15 mouse cellular contexts compared by ENCODE assay signal in genomic region chr16:38493890-38494289, GRCm38 (mm10). TPM values are rescaled to one million over a fixed set of nuclear protein-coding genes. Genes with fewer than 3 reads are reported as not detected.
DNase-seq lines count a peak whose midpoint lies in the region; ATAC-seq and TF ChIP-seq lines count a peak whose summit lies in the region.
"Had no signal": no experiment of that assay in that cellular context is flagged by ENCODE, and none has a peak within 500 bp of the region (broad histone marks: within the 10 kb centered on the region; RNA-seq: fewer than 3 reads in every experiment).

No protein-coding gene starts in this region.

- peak; percentile 56 for TF ChIP-seq CTCF in layer of hippocampus, adult 2 months (conservative IDR thresholded peaks at IDR 0.05)
- peak; percentile 52 for TF ChIP-seq CTCF in midbrain, postnatal 0 days (IDR thresholded peaks at IDR 0.05)

- no peaks in the 10 kb centered on the region for H3K4me1 ChIP-seq in heart, embryonic 10.5 days
- no peaks in the 10 kb centered on the region for H3K4me1 ChIP-seq in midbrain, postnatal 0 days (ENCODE audit: insufficient read depth, low read length)
- H3K4me1 ChIP-seq in midbrain, embryonic 11.5 days (ENCODE audit: control insufficient read depth, insufficient read depth, low read length): no peaks in the 10 kb centered on the region
- H3K4me1 ChIP-seq: hindbrain, embryonic 10.5 days; limb, embryonic 15.5 days; midbrain, embryonic 12.5 days had no signal

- H3K27me3 ChIP-seq in heart, embryonic 10.5 days (ENCODE audit: insufficient read depth, poor library complexity, severe bottlenecking): no peaks in the 10 kb centered on the region
- H3K27me3 ChIP-seq in midbrain, postnatal 0 days (ENCODE audit: insufficient read depth, low read length): no peaks in the 10 kb centered on the region
- no peaks in the 10 kb centered on the region for H3K27me3 ChIP-seq in midbrain, embryonic 11.5 days (ENCODE audit: control insufficient read depth, insufficient read depth, low read length)
- H3K27me3 ChIP-seq: limb, embryonic 15.5 days; midbrain, embryonic 12.5 days had no signal

- no peak for ATAC-seq in midbrain, postnatal 0 days (ENCODE audit: low FRiP score)
- no peak for ATAC-seq in midbrain, embryonic 11.5 days (ENCODE audit: low FRiP score)

- H3K27ac ChIP-seq in heart, embryonic 10.5 days: no peak overlapping the region
- H3K27ac ChIP-seq in layer of hippocampus, adult 2 months: no peak overlapping the region
- no peak overlapping the region for H3K27ac ChIP-seq in midbrain, postnatal 0 days (ENCODE audit: low read depth, low read length)
- no peak overlapping the region for H3K27ac ChIP-seq in midbrain, embryonic 11.5 days (ENCODE audit: low read depth, low read length)
- H3K27ac ChIP-seq: hindbrain, embryonic 10.5 days; limb, embryonic 15.5 days; midbrain, embryonic 12.5 days had no signal

- peak; percentile 19 for DNase-seq in heart, adult 8-10 months (ENCODE audit: low spot score)
- DNase-seq in heart, embryonic 10.5 days (ENCODE audit: low spot score): no peak
- DNase-seq in layer of hippocampus, adult 2 months (ENCODE audit: low spot score in 2 of 2): no peak
- no peak for DNase-seq in layer of hippocampus, adult 9-11 months
- peak; percentile 39 for DNase-seq in midbrain, postnatal 0 days (ENCODE audit: low spot score)
- no peak for DNase-seq in midbrain, embryonic 11.5 days (ENCODE audit: low spot score, missing footprints)
- peak; percentile 35 for DNase-seq in telencephalon, adult 2 months (ENCODE audit: low read depth, low spot score)
- no peak for DNase-seq in urinary bladder, postnatal 36 days (ENCODE audit: low spot score in 2 of 2)
- DNase-seq: adrenal gland, postnatal 36 days; cerebellum, postnatal 25 days; thymus, postnatal 36 days had no signal

- H3K4me3 ChIP-seq in heart, embryonic 10.5 days: no peak overlapping the region
- no peak overlapping the region for H3K4me3 ChIP-seq in layer of hippocampus, adult 2 months
- H3K4me3 ChIP-seq in midbrain, postnatal 0 days (ENCODE audit: low read depth, low read length): no peak overlapping the region
- H3K4me3 ChIP-seq in midbrain, embryonic 11.5 days (ENCODE audit: low read depth, low read length): no peak overlapping the region
- H3K4me3 ChIP-seq: hindbrain, embryonic 10.5 days; limb, embryonic 15.5 days; midbrain, embryonic 12.5 days had no signal

- H3K9me3 ChIP-seq in heart, embryonic 10.5 days: no peaks in the 10 kb centered on the region
- no peaks in the 10 kb centered on the region for H3K9me3 ChIP-seq in midbrain, postnatal 0 days (ENCODE audit: low read length)
- H3K9me3 ChIP-seq in midbrain, embryonic 11.5 days (ENCODE audit: control insufficient read depth, low read length): no peaks in the 10 kb centered on the region
- H3K9me3 ChIP-seq: hindbrain, embryonic 10.5 days; limb, embryonic 15.5 days; midbrain, embryonic 12.5 days had no signal

- no peak overlapping the region for H3K4me2 ChIP-seq in midbrain, postnatal 0 days (ENCODE audit: low read depth, low read length, poor library complexity, severe bottlenecking)
- no peak overlapping the region for H3K4me2 ChIP-seq in midbrain, embryonic 11.5 days
- H3K4me2 ChIP-seq: heart, embryonic 11.5 days; limb, embryonic 15.5 days; midbrain, embryonic 12.5 days had no signal

- H3K9ac ChIP-seq in midbrain, postnatal 0 days (replicated peaks; ENCODE audit: low read length, poor library complexity, severe bottlenecking): no peak overlapping the region
- no peak overlapping the region for H3K9ac ChIP-seq in midbrain, embryonic 11.5 days (ENCODE audit: low read length)
- H3K9ac ChIP-seq: limb, embryonic 15.5 days; midbrain, embryonic 12.5 days had no signal

- peaks cover 26% of the 10 kb centered on the region for H3K36me3 ChIP-seq in heart, embryonic 10.5 days
- peaks cover 16% of the 10 kb centered on the region; the same call in 1 of the 2 replicates for H3K36me3 ChIP-seq in midbrain, postnatal 0 days (ENCODE audit: insufficient read depth, low read length)
- peaks cover 10% of the 10 kb centered on the region; the same call in 1 of the 2 replicates for H3K36me3 ChIP-seq in midbrain, embryonic 11.5 days (ENCODE audit: control insufficient read depth, insufficient read depth, low read length)

- 83% methylated on average over 10 of the region's 10 CpGs for WGBS in heart, embryonic 10.5 days
- WGBS in midbrain, postnatal 0 days: 92% methylated on average over 10 of the region's 10 CpGs
- 89% methylated on average over 10 of the region's 10 CpGs for WGBS in midbrain, embryonic 11.5 days

RNA-seq across cellular contexts. Expression of gene Timmdc1, which starts 28.6 kb away (rescaled TPM):
- total RNA-seq in heart, adult 8-10 months (2022): 10 to 100 TPM; 63.6 to 71.6 (median 66.7) TPM
- polyA plus RNA-seq in heart, embryonic 10.5 days (2016; fragmentation: Nextera tagmentation; extraction: Ambion mirVana): 25.1 and 39.3 TPM in 2 replicates
- 10 to 100 TPM; 28.4 to 30.9 TPM for total RNA-seq in layer of hippocampus, adult 2 months (2021)
- total RNA-seq in midbrain, postnatal 0 days (2014; rRNA removed): 29.4 and 33.1 TPM in 2 replicates
- polyA plus RNA-seq in midbrain, postnatal 0 days (2015; fragmentation: Nextera tagmentation; extraction: Ambion mirVana): 25.8 and 26.3 TPM in 2 replicates
- polyA plus RNA-seq in midbrain, embryonic 11.5 days (2014; fragmentation: Nextera tagmentation; extraction: Ambion mirVana): 27.6 and 29.2 TPM in 2 replicates

RNA-seq across cellular contexts. Expression of gene Cd80, which starts 38.5 kb away (rescaled TPM):
- total RNA-seq in heart, adult 8-10 months (2022): 1 to 10 TPM in 1 of 4 experiments, under 1 TPM in 3; 0.54 to 1.3 (median 0.77) TPM
- 0.41 and 0.45 TPM in 2 replicates for polyA plus RNA-seq in heart, embryonic 10.5 days (2016; fragmentation: Nextera tagmentation; extraction: Ambion mirVana)
- total RNA-seq in layer of hippocampus, adult 2 months (2021): under 1 TPM; 0.15 to 0.69 TPM
- 0.33 TPM in 1 of 2 replicates, not detected in the other for total RNA-seq in midbrain, postnatal 0 days (2014; rRNA removed)
- 0.33 and 0.39 TPM in 2 replicates for polyA plus RNA-seq in midbrain, postnatal 0 days (2015; fragmentation: Nextera tagmentation; extraction: Ambion mirVana)
- polyA plus RNA-seq in midbrain, embryonic 11.5 days (2014; fragmentation: Nextera tagmentation; extraction: Ambion mirVana): 0.42 and 0.65 TPM in 2 replicates

RNA-seq across cellular contexts. Expression of gene Adprh, which starts 41.4 kb away (rescaled TPM):
- 10 to 100 TPM; 23.8 to 24.8 (median 24.0) TPM for total RNA-seq in heart, adult 8-10 months (2022)
- polyA plus RNA-seq in heart, embryonic 10.5 days (2016; fragmentation: Nextera tagmentation; extraction: Ambion mirVana): 127 TPM in 2 replicates
- 10 to 100 TPM; 55.4 to 55.5 TPM for total RNA-seq in layer of hippocampus, adult 2 months (2021)
- total RNA-seq in midbrain, postnatal 0 days (2014; rRNA removed): 50.4 and 54.8 TPM in 2 replicates
- polyA plus RNA-seq in midbrain, postnatal 0 days (2015; fragmentation: Nextera tagmentation; extraction: Ambion mirVana): 147 and 148 TPM in 2 replicates
- polyA plus RNA-seq in midbrain, embryonic 11.5 days (2014; fragmentation: Nextera tagmentation; extraction: Ambion mirVana): 122 and 134 TPM in 2 replicates

RNA-seq across cellular contexts. Expression of gene Poglut1, which starts 56.2 kb away (rescaled TPM):
- total RNA-seq in heart, adult 8-10 months (2022): 10 to 100 TPM; 10.7 to 12.3 (median 11.2) TPM
- 40.2 and 50.6 TPM in 2 replicates for polyA plus RNA-seq in heart, embryonic 10.5 days (2016; fragmentation: Nextera tagmentation; extraction: Ambion mirVana)
- total RNA-seq in layer of hippocampus, adult 2 months (2021): 10 to 100 TPM; 49.3 to 52.3 TPM
- 39.9 and 41.5 TPM in 2 replicates for total RNA-seq in midbrain, postnatal 0 days (2014; rRNA removed)
- 33.1 and 33.3 TPM in 2 replicates for polyA plus RNA-seq in midbrain, postnatal 0 days (2015; fragmentation: Nextera tagmentation; extraction: Ambion mirVana)
- 68.4 and 75.9 TPM in 2 replicates for polyA plus RNA-seq in midbrain, embryonic 11.5 days (2014; fragmentation: Nextera tagmentation; extraction: Ambion mirVana)

Comparison
In these comparisons a context has a peak if more than half of its experiments do, and no peak if none do; other contexts are left out.
1. DNase-seq: peak in heart, adult 8-10 months (single experiment), midbrain, postnatal 0 days (single experiment) and telencephalon, adult 2 months (single experiment); none in heart, embryonic 10.5 days (single experiment), layer of hippocampus, adult 2 months (0 of 2), layer of hippocampus, adult 9-11 months (single experiment), midbrain, embryonic 11.5 days (single experiment) and urinary bladder, postnatal 36 days (0 of 2).